Mouse (Mus musculus) lung, postnatal 36 days (tissue): Measurements from ENCODE around the gene Ehbp1.

ENCODE experiments used
- DNase-seq: peaks from one replicate; pipeline ENCODE4 v3.0.0; 2022; ENCODE audit warnings: mixed read lengths

The Ehbp1 gene

DNA sequence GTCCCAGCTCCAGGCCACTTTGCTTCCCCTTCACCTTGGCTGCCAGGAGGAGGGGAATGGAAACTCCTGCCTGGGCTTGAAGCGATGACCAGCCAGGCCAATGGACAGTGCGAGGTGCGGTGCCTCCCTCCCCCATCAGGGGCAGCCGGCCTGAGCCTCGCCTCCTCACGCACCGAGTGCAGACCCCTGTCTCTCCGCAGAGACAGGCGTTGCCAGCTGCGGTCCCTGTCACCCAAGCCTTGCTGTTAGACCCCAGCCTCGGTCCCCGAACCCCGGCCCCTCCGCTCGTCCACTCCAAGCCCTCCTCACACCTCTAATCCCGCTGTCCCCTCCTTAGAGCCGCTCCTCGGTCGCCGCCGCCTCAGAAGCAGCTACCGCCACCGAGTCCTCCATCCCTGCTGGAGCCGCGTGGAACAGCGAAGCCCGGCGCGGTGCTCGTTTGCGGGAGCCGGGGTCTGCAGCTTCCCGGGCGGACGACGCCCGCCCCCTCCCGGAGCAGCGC is 55.7 kb downstream of the Ehbp1 start:
- peak; percentile 53 for DNase-seq

DNA sequence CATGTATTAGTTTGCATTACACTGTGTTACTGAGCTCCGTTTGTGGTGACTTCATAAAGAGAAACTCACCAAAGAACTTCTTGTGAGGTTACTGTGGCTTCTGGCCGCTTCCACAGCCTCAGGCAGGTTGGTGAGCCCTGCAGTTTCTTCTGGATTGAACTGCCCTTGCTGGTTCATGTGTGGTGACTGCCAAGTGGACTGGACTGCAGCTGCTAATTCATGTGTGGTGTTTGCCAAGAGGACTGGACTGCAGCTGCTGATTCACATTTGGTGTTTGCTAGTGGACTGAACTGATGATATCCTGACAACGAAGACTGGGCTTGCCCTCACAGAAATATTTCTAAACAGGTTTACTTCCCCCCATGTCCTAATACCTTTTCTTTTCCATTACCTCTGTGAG is 65.4 kb downstream of the Ehbp1 start:
- no peak for DNase-seq

DNA sequence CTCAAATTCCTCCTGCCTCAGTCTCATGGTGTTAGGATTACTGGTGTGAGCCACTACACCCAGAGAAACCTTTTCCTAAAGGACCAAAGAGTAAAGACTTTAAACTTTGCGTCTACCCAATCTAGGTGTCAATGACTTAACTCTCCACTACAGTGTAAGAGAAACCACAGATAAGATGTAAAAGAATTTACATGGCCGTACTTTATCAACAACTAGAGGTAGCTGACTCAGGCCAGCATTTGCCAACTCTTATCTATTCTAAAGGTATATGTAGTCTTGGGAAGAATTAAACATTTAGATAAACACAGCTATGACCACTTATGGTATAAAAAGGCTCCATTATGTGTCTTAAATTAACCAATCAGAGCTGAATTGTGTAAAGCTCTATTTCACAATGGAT is 67.9 kb downstream of the Ehbp1 start:
- DNase-seq: no peak

DNA sequence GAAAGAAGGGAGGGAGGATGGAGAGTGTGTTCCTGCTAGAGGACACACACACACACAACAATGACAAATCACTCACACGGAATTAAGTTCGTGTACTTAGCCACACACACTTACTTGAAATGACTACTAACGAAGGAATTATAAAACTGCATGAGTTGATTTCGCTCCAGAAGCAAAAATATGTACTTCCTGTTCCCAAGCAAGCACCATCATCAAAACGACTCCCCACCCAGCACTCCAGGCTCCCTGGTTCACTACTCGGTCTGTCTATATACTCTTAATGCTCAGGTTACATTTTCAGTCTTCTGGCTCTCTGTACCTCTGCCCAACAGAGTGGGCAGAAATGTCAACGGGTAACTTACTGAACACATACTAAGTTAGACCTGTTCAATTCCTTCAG is 68.7 kb downstream of the Ehbp1 start:
- DNase-seq: no peak

DNA sequence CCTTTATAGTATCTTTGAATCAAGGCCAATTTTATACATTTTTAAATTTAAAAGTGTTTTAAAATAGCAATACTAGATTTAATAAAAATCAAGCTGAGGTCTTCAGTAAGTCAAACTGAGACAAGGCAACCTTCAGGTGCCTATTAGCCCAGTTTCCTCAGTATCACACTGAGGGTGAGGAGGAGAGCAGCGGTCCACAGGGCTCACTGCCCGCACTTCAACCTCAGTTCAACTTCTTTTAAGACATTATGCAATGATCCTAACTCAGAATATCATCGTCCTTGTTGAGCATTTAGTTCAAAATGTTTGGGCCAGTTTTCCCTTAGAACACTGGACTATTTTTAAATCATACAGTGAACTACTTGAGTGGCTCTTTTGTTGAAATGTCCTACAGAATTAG is 70.2 kb downstream of the Ehbp1 start:
- no peak for DNase-seq

DNA sequence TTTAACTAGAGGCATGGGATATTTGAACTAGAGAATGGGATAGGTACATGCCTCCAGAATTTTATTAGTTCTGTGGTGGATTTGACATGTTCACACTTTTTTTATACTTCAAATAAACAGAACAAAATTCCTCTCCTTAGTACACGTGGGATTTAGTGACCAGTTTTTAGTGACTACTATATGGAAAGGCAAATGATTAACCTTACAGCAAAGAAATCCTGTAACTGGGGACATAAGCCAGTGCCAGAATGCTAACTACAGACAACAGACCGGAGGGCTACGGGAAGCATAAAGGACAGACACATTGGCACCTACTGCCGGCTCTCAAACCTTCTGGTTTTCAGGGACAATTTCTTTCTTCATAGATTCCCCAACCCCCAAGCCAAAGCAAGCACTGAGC is 72.4 kb downstream of the Ehbp1 start:
- no peak for DNase-seq

DNA sequence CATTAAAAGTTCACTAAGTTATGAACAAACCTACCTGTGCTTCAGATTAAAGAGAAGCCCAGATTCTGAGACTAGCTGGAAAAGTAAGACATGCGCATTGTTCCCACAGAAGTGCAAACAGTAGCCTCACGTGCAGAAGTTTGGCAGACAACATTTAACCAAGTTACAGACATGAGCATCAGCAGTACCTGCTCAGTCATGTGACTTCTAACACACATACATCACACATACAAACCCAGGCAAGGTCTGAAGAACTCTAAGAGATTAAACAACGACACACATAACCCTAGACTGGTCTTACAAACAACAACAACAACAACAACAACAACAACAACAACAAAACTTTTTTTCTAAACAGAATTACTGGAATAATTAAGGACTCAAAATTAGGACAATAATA is 72.9 kb downstream of the Ehbp1 start:
- DNase-seq: no peak

DNA sequence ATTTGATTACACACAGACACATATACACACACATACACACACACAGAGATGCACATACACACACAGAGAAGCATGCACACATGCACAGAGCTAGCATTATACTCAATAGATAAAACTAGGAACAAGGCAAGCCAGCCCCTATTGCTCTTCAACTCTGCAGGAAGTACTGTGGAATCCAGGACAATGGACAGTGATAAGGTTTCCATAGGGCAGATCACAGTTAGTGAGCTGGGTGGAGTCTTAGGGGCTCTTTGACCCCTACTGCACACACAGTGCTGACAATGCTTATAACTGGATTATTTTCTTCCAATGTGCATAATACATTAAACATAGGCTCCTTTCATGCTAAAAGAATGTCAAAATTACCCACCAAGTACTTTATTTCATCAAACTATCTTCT is 75.1 kb downstream of the Ehbp1 start:
- DNase-seq: no peak

DNA sequence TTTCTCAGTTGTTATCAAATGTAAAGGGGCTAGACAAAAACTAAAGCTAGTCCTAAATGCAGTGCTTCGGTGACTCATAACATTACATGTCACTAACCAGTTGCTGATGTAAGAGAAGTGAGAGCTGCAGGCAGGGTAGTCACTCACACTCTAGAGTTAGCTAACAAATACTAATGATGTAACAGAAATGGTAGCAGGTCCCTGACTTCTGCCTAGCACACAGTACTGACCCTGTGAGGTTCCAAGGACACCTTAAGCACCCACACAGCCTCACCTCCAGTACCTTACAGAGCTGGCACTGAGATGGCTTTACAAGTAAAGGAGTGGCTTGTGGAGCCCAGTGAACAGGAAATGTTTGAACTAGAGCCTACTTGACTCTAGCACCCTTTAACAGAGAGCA is 86.7 kb downstream of the Ehbp1 start:
- DNase-seq: peak; percentile 14

DNA sequence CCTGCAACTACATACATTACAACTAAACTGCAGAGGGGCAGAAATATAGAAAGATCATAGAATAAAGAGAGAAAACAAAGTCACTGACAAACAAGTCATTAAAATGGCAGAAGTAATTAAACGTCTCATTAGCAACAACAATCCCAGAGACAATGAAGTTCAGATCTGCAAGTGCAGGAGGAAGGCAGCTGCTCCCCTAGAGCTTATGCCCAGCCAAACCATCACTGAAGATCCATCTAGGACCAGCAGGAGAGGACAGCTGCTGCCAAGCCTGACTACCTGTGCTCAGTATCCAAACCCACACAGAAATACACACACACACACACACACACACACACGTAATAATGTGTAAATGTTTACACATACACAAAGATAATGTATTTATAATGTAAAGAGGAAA is 92.7 kb downstream of the Ehbp1 start:
- DNase-seq: no peak

DNA sequence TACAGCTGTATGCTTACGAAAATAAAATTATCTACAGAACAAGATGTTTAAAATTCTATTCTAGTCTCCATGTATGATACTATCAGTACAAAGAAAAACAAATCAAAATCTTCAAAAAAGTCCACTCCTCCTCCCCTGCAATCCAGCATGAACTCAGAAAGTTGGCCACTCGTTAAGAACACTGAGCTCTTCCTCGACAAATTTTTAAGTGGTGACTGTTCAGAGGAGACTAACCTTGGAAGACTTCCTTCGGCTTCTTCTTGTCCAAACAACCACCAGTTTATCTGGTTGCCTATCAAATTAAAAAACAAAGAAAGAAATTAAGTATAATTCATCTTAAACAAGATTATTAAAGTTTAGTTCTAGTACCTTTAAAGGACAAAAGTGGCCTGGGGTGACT is 94.4 kb downstream of the Ehbp1 start:
- DNase-seq: peak; percentile 5

DNA sequence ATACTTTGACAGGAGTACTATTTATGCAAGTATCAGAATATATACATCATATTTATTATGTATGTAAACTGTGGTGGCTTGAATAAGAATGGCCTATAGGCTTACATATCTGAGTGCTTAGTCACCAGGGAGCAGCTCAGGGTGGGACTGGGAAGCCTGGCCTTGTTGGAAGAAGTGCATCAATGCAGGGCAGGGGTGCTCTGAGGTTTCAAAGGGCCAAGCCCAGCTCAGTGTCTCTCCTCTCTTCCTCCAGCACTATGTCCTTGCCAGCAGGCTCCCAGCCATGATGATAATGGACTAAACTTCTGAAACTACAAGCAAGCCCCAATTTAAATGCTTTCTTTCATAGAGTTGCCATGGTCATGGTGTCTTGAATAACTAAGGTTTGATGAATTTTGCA is 95.0 kb downstream of the Ehbp1 start:
- peak; percentile 26 for DNase-seq

DNA sequence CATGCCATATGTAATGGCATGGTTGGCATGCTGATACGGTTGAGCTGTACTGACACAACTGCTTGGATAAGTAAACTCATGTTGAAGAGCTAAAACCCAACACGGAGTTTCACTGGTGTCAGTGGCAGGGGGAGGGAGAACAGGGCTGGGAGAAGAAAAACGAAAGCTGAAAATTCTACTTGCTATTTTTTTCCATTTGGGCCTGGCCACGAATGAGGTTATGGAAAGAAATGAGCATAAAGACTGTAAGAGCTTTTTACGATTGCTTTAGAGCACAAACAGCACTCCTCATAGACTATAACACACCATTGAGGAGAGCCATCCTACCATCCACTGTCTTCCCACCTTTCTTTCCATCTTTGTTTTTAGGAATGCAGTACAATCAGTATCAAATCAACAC is 106.5 kb downstream of the Ehbp1 start:
- DNase-seq: no peak

DNA sequence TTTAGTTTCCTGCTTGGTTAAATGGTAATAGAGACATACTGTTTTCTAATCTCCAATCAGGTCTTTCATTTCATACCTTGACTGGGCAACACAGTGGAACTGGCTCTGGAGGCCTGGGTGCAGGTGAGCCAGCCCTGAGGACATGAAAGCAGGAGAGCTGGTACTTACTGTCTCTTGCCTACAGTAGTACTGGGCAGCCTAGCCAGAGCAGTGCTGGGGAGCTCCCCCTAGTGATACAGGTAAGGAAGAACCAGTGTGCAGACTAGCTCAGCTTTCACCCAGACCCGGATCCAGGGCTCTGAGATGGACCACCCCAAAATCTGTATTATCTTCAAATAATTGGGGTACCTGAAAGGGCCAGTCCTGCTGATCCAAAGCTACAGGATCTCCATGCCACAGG is 107.4 kb downstream of the Ehbp1 start:
- DNase-seq: peak; percentile 42

DNA sequence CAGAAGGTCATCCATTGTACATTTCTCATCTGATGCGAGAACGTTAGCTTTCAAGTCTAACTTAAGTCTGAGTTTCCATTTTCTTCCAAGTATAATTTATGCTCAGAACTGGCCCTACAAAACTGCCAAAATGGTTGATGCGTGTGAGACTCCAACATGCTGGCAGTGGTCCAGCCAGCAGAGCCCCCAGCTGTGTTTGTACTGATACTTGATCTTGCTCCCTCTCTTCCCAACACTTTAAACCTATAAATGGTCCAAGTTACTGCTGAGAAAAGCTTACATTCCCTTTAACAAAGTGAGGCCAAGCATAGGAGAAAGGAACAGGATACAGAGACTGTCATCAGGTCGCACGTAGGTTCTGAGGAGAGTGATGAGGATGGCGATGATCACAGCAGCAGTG is 111.2 kb downstream of the Ehbp1 start:
- no peak for DNase-seq

DNA sequence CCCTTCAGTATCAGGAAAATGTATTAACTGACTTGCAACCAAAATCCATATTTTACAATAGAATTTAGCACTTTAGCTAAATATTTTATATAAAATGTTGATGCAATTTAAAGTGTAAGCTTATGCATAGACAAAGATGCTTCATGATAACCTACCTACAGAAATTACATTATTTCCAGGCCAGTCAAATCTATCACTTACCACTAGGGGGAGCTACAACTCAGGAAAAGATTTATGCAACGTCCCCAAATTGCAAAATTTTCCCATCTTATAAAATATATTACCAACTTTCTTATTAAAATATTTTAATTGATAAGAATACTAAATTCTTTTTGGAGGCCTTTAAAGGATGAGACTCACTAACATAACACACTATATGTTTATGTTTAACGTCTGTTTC is 116.5 kb downstream of the Ehbp1 start:
- peak; percentile 59 for DNase-seq

DNA sequence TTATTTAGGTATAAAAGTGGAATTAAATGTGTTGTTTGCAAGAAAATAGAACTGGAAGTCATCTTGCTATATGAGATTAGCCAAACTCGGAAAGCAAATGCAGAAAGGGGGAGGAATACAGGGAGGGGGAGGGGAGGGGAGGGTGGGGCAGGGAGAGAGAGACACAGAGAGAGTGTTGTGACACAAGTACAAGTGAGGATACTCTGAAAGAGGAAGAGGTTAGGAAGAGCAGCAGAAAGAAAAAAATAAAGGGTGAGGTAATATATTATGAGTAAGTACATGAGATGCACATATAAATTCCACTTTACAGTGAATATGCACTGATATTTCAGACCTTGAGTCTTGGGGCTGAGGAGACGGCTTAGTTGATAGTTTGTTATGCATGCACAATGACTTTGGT is 123.9 kb downstream of the Ehbp1 start:
- DNase-seq: no peak

DNA sequence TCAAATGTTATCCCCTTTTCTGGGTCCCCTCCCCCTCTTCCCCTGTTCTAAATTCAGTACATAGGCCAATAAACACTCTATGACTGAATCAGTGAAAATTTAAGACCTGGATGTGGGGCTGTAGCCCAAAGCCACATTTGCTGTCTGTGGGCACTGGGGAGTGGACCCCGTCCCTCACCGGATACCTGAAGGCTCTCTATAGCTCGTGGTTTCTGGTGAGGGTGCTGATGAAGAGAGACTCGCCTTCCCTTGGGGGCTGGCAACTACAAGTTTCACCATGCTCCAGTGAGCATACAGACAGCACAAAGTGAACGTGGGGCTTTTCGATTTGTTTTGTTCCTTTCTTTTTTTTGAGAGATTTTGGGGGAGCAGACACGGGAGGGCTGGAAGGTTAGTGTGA is 125.2 kb downstream of the Ehbp1 start:
- DNase-seq: no peak

DNA sequence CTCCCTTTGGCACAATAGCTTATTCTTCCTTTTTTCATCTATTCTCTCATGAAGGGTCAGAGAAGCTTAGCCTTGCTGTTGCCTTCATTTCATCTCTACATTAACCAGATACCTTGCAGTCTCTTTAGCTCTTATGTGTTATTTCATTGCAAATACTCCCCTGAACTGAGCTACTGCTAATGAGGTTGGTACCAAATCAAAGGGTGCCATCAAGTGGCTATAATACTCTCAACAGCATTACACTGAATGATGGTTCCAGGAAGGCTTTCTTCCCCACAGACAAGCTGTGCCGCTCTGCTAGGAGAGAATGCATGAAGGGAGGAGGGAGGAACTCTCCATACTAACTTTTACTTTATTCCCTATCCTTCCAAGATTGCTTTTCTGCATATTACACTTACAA is 135.5 kb downstream of the Ehbp1 start:
- peak; percentile 34 for DNase-seq

DNA sequence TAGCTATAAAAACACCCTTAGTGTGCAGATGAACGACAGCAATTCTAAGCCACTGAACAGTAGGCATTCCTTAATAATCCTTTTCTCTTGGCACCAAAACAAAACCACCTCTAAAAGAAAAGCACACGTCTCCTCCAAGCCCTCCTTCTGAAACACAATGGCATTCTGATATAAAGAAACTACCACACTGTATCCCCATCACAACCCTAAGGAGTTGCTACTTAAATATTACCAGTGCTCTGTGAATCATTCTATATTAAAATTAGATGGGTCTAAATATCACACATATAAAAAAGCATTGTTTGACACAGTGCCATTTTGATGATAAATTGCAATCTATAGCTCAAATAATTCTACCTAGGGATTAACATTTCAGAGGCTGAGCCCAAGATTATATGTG is 135.9 kb downstream of the Ehbp1 start:
- no peak for DNase-seq

DNA sequence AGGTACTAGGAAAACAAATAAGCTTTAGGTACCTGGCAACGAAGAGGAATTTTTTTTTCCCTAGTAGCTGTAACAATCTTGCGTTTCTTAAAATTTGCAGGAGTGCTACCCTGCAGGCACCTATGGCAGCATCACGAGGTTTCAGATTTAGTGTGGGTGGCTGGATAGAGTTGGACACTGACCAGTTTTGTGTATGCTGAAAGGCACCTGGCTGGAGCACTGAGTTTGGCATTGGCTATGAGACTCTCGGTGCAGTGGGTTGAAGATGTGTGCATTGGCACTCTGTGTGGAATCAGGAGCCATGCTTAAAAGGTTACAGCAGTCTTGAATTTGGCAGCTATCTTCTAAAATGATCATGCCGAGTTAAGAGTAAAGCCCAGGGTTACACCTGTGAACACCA is 138.7 kb downstream of the Ehbp1 start:
- no peak for DNase-seq

DNA sequence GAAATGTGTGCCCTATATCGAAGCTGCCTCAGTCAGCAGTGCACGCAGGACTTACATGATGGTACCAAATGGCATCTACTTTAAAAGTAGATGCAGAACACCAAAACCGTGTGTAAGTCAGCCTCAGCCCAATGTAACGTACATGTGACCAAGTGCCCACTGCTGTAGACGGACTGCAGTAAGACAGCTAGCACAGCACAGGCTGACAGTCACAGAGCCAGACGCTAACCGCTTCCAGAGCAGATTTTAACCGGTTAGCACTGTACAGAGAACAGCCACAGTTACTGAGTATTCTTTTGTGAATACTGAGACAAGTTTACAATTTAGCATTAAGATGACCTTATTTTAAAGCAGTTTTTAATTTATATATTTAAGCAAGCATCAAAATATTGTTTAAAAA is 141.0 kb downstream of the Ehbp1 start:
- no peak for DNase-seq

DNA sequence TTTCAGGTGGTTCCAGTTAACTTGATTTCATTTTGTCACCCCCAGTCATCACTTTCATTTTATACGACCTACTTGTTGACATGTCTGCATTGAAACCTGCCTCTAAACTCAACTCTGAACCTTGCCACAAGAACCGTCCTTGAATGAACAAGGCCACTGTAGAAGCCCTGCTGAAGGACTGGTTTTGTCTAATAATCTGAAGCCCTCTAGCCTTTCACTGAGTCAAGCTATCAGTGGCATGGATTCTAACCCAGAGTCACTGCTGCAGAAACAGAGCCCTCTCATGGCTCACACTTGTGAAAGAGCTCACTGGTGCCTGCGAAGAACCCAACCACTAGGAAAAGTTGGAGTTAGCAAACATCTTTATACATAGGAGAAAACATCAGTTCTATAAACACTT is 142.2 kb downstream of the Ehbp1 start:
- DNase-seq: no peak

DNA sequence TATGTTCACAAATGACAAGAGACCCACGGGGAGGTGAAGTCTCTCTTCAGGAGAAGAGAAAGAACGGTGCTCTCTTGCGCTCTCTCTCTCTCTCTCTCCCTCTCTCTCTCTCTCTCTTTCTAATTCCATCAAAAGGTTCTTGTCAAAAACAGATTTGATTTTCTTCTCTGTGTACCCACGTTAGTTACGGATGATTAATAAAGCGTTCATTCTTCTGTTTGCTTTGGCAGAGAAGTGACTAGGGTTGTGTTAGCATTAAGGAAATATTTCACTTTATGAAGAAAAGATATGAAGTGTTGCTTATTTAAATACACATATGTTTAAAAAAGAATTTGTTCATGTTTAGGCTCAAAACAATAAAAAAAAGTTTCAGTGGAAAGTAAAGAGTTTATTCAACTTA is 143.7 kb downstream of the Ehbp1 start:
- no peak for DNase-seq

DNA sequence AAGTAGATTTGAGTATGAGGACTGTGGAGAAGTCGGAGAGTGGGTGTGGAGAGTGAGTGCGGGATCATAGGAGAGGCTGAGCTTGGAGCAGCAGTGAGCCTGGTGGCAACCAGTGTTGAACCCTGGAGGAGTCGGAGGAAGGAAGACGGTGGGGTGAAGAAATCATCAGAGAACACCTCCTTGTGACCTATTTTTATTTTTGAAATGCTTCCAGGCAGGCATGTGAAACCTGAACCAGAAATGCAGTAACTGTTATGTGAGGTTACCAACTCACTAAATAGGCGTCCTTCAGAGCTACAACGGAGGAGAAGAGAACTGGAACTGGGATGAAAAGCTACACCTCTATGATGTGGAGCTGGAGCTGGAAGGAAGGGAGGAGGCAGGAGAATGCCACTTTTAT is 144.2 kb downstream of the Ehbp1 start:
- no peak for DNase-seq

DNA sequence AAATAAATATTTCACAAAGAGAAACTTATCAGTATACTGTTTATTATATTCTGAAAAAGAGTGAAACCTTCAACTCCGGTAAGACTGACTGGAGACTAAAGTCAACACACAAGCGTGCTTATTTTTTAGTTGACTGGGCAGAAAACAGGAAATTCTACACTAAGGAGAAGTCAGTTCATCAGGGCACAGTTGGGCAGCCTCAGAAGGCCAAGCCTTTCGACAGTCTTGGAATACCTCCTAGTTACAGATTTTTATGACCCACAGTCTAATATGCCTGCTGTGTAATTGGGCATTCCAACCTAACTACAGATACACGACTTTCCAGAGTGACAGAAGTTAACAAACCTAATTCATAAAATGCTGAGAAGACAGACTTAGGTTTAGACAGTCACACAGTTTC is 145.3 kb downstream of the Ehbp1 start:
- no peak for DNase-seq
